Comparison of ENCODE assay signal across 24 mouse cellular contexts in the genomic region with DNA sequence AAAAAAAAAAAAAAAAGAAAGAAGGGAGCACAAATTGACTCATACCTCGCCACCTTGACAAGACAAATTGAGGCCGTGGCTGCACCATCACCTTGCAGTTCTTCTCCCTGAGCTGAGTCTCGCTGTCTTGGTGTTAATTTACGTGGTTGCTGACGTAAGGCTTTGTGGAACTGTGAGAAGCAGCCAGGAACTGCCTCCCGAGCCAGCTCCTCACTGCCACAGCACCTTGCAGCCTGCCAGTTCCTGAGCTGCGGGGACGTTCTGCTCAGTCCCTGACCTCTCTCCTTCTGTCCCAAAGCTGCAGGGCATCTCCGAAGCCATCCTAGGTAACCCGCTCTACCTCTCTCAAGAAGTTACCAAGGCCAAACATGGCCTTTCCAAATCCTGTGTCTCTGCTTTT.
DNase-seq lines count a peak whose midpoint lies in the region; ATAC-seq lines count a peak whose summit lies in the region.
"Had no signal": no experiment of that assay in that cellular context is flagged by ENCODE, and none has a peak within 500 bp of the region (broad histone marks: within the 10 kb centered on the region; RNA-seq: fewer than 3 reads in every experiment).

No protein-coding gene starts in this region.

- H3K27me3 ChIP-seq in intestine, embryonic 16.5 days (replicated peaks; ENCODE audit: control insufficient read depth, insufficient read depth, low read length) = no peaks in the 10 kb centered on the region
- H3K27me3 ChIP-seq: forebrain, embryonic 13.5 days; hindbrain, embryonic 12.5 days; liver, embryonic 15.5 days; lung, embryonic 15.5 days had no signal

- no peak overlapping the region for H3K9ac ChIP-seq in intestine, embryonic 16.5 days (ENCODE audit: low read depth, low read length)
- H3K9ac ChIP-seq: forebrain, embryonic 13.5 days; hindbrain, embryonic 12.5 days; liver, embryonic 15.5 days; lung, embryonic 15.5 days had no signal

- 78% methylated on average over 10 of the region's 10 CpGs for WGBS in intestine, embryonic 16.5 days

- H3K36me3 ChIP-seq in intestine, embryonic 16.5 days (ENCODE audit: control insufficient read depth, insufficient read depth, low read length) = no peaks in the 10 kb centered on the region
- H3K36me3 ChIP-seq: hindbrain, embryonic 12.5 days; limb, embryonic 10.5 days; liver, embryonic 15.5 days; lung, embryonic 15.5 days; midbrain, embryonic 10.5 days had no signal

- no peak overlapping the region for H3K4me3 ChIP-seq in intestine, embryonic 16.5 days (ENCODE audit: low read length)
- H3K4me3 ChIP-seq: forebrain, embryonic 13.5 days; hindbrain, embryonic 12.5 days; limb, embryonic 10.5 days; liver, embryonic 15.5 days; lung, embryonic 15.5 days; midbrain, embryonic 10.5 days; myocyte had no signal

- DNase-seq in cerebellum, postnatal 4 days (ENCODE audit: low spot score in 2 of 2) = no peak
- DNase-seq in ZHBTc4 (ENCODE audit: low read depth, low spot score) = peak; percentile 27
- DNase-seq in cerebellum, adult 11 months = peak; percentile 59
- DNase-seq in cerebellum, adult 9-11 months = peak; percentile 84
- no peak for DNase-seq in heart, adult 8-10 months (ENCODE audit: low spot score)
- DNase-seq in embryo, embryonic 10.5 days (ENCODE audit: low spot score) = no peak
- DNase-seq: gastrocnemius, postnatal 14 days; heart, adult 11 months; kidney, adult 11 months; layer of hippocampus, adult 9-11 months; liver; thymus, adult 18-20 months had no signal

- peak; percentile 99 for ATAC-seq in cerebellum, adult (ENCODE audit: insufficient number of reproducible peaks, low FRiP score, low TSS enrichment)
- no peak for ATAC-seq in intestine, embryonic 16.5 days
- ATAC-seq: CD4-positive, CD25-positive, alpha-beta regulatory T cell, adult 4 months; forebrain, embryonic 13.5 days; midbrain, embryonic 16.5 days had no signal

- no peak overlapping the region for H3K4me2 ChIP-seq in intestine, embryonic 16.5 days (ENCODE audit: low read depth, low read length)
- H3K4me2 ChIP-seq: forebrain, embryonic 13.5 days; hindbrain, embryonic 12.5 days; liver, embryonic 15.5 days; lung, embryonic 15.5 days had no signal

- no peaks in the 10 kb centered on the region for H3K4me1 ChIP-seq in intestine, embryonic 16.5 days (ENCODE audit: control insufficient read depth, insufficient read depth, low read length)
- H3K4me1 ChIP-seq: forebrain, embryonic 13.5 days; hindbrain, embryonic 12.5 days; limb, embryonic 10.5 days; liver, embryonic 15.5 days; lung, embryonic 15.5 days; midbrain, embryonic 10.5 days had no signal

- H3K9me3 ChIP-seq in intestine, embryonic 16.5 days (ENCODE audit: control insufficient read depth, low read length) = no peaks in the 10 kb centered on the region
- H3K9me3 ChIP-seq: forebrain, embryonic 13.5 days; hindbrain, embryonic 12.5 days; limb, embryonic 10.5 days; liver, embryonic 15.5 days; lung, embryonic 15.5 days; midbrain, embryonic 10.5 days had no signal

- no peak overlapping the region for H3K27ac ChIP-seq in intestine, embryonic 16.5 days (ENCODE audit: low read length)
- H3K27ac ChIP-seq: forebrain, embryonic 13.5 days; hindbrain, embryonic 12.5 days; kidney, postnatal 0 days; limb, embryonic 10.5 days; liver, embryonic 15.5 days; lung, embryonic 15.5 days; midbrain, embryonic 10.5 days had no signal

Comparison
In these comparisons a context has a peak if more than half of its experiments do, and no peak if none do; other contexts are left out.
1. DNase-seq: peak in ZHBTc4 (single experiment), cerebellum, adult 11 months (single experiment) and cerebellum, adult 9-11 months (single experiment); none in cerebellum, postnatal 4 days (0 of 2), heart, adult 8-10 months (single experiment) and embryo, embryonic 10.5 days (single experiment).